Mouse (Mus musculus): ENCODE data around the gene Plcb1. TPM values are rescaled to one million over a fixed set of nuclear protein-coding genes. Genes with fewer than 3 reads are reported as not detected.
"Not testable (repeated sequence)": the region's sequence is repeated elsewhere in the genome, so short reads cannot be mapped to it uniquely, and the experiment has no call there.

Plcb1 gene
- polyA plus RNA-seq, 1 experiment from 2014 or later = 11.8 TPM

DNA sequence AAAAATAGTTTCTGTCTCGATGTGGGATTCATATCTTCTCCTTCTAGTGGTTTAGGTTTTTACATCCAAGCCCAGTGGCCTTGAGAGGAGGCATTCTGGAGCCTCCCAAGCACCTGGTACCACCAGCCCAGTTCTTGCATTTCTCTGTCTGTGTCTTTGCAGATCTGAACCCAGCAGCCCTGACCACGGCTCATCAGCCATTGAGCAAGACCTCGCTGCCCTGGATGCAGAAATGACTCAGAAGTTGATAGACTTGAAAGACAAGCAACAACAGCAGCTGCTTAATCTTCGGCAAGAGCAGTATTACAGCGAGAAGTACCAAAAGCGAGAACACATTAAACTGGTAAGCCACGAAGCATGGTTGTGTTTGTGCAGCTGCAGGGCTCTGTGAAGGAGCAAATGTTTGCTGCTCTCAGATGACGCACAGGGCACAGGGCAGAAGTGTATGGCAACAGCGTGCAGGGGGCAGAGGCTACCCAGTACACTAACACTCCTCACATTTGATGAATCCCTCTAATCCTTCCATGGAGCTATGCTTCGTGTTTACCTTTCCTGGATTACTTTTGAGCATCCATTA is 584.5 kb downstream of the Plcb1 start:
- Histone ChIP-seq H3K4me1 (replicated peaks; ENCODE audit: control insufficient read depth, insufficient read depth, low read length) (no peaks in the 10 kb centered on the region), H3K27ac (ENCODE audit: low read length) (no peak overlapping the region), H3K27me3 (ENCODE audit: control insufficient read depth, insufficient read depth, low read depth, low read length) (no peaks in the 10 kb centered on the region), H3K4me3 (ENCODE audit: low read length) (no peak overlapping the region), H3K9ac (ENCODE audit: low read length) (no peak overlapping the region), H3K4me2 (ENCODE audit: low read depth, low read length) (no peak overlapping the region), H3K36me3 (ENCODE audit: control insufficient read depth, insufficient read depth, low read length) (no peaks in the 10 kb centered on the region), H3K9me3 (ENCODE audit: control insufficient read depth, low read length) (no peaks in the 10 kb centered on the region)
- ATAC-seq (ENCODE audit: low read depth) = no peak
- 40% methylated on average over 10 of the region's 10 CpGs for WGBS

DNA sequence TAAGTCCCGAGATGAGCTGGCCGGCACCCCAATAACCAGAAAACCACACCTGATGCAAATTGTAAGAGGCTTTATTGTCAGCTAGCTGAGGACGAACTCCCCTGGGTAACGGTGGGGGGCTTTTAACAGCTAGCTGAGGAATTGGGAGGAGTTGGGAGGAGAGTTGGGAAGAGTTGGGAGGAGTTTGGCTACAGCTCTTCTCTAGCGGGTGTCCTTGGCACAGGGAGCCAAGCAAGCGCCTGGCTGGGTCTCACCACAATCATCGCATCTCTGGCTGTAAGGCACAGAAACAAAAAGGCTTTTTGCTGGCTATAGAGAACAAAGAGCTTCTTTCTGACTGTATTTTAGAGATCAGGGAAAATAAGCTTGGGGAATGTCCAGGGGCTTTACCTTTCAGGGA is 594.9 kb downstream of the Plcb1 start:
- not testable (repeated sequence) for H3K9me3 ChIP-seq (ENCODE audit: control insufficient read depth, low read length); H3K9ac ChIP-seq (ENCODE audit: low read length); ATAC-seq (ENCODE audit: low read depth); H3K36me3 ChIP-seq (ENCODE audit: control insufficient read depth, insufficient read depth, low read length); H3K27ac ChIP-seq (ENCODE audit: low read length); H3K4me3 ChIP-seq (ENCODE audit: low read length); H3K27me3 ChIP-seq (ENCODE audit: control insufficient read depth, insufficient read depth, low read depth, low read length); H3K4me2 ChIP-seq (ENCODE audit: low read depth, low read length); H3K4me1 ChIP-seq (replicated peaks; ENCODE audit: control insufficient read depth, insufficient read depth, low read length)
- 35% methylated on average over 7 of the region's 7 CpGs for WGBS

GRCm38 (mm10) chr2:135381396-135381795 is 595.5 kb downstream of the Plcb1 start:
- Histone ChIP-seq H3K4me3 (ENCODE audit: low read length) (no peak overlapping the region), H3K27ac (ENCODE audit: low read length) (no peak overlapping the region), H3K9ac (ENCODE audit: low read length) (no peak overlapping the region), H3K9me3 (ENCODE audit: control insufficient read depth, low read length) (no peaks in the 10 kb centered on the region), H3K36me3 (ENCODE audit: control insufficient read depth, insufficient read depth, low read length) (no peaks in the 10 kb centered on the region), H3K4me1 (replicated peaks; ENCODE audit: control insufficient read depth, insufficient read depth, low read length) (no peaks in the 10 kb centered on the region), H3K27me3 (ENCODE audit: control insufficient read depth, insufficient read depth, low read depth, low read length) (no peaks in the 10 kb centered on the region), H3K4me2 (ENCODE audit: low read depth, low read length) (no peak overlapping the region)
- 79% methylated on average over 1 of the region's 1 CpGs for WGBS
- no peak for ATAC-seq (ENCODE audit: low read depth)

- WGBS = 62% methylated on average over 9 of the region's 9 CpGs
- Histone ChIP-seq H3K9me3 (ENCODE audit: control insufficient read depth, low read length) (no peaks in the 10 kb centered on the region), H3K36me3 (ENCODE audit: control insufficient read depth, insufficient read depth, low read length) (no peaks in the 10 kb centered on the region), H3K9ac (ENCODE audit: low read length) (no peak overlapping the region), H3K27me3 (ENCODE audit: control insufficient read depth, insufficient read depth, low read depth, low read length) (no peaks in the 10 kb centered on the region), H3K27ac (ENCODE audit: low read length) (no peak overlapping the region), H3K4me3 (ENCODE audit: low read length) (no peak overlapping the region), H3K4me2 (ENCODE audit: low read depth, low read length) (no peak overlapping the region), H3K4me1 (replicated peaks; ENCODE audit: control insufficient read depth, insufficient read depth, low read length) (no peaks in the 10 kb centered on the region)
- ATAC-seq (ENCODE audit: low read depth) = no peak
Observed at GRCm38 (mm10) chr2:135387990-135388389, 602.1 kb downstream of the Plcb1 start.

DNA sequence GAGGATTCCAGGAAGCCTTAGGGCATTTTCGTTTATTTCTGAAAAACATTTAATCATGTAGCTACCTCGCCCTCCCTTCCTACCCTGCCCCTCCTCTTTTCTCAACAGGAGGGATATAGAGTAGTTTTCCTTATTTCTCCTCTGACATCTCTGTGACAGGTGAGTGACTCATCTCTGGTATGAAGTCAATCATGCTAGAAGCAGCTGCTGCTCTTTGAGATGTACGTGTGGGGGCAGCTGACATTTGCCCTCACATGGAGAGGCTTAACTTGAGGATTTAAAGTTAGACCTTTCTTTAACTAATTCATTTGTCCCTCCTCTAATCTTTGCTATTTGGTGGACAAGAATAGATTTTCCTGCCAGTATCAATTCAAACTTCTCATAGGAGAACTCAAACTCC is 608.8 kb downstream of the Plcb1 start:
- 68% methylated on average over 3 of the region's 3 CpGs for WGBS
- Histone ChIP-seq H3K4me1 (replicated peaks; ENCODE audit: control insufficient read depth, insufficient read depth, low read length) (0 out of 2 replicates have a peak, but pooled peaks cover 4% of the 10 kb centered on the region), H3K4me3 (ENCODE audit: low read length) (no peak overlapping the region), H3K36me3 (ENCODE audit: control insufficient read depth, insufficient read depth, low read length) (no peaks in the 10 kb centered on the region), H3K9ac (ENCODE audit: low read length) (no peak overlapping the region), H3K27ac (ENCODE audit: low read length) (no peak overlapping the region), H3K9me3 (ENCODE audit: control insufficient read depth, low read length) (no peaks in the 10 kb centered on the region), H3K4me2 (ENCODE audit: low read depth, low read length) (no peak overlapping the region), H3K27me3 (ENCODE audit: control insufficient read depth, insufficient read depth, low read depth, low read length) (no peaks in the 10 kb centered on the region)
- ATAC-seq (ENCODE audit: low read depth) = no peak

DNA sequence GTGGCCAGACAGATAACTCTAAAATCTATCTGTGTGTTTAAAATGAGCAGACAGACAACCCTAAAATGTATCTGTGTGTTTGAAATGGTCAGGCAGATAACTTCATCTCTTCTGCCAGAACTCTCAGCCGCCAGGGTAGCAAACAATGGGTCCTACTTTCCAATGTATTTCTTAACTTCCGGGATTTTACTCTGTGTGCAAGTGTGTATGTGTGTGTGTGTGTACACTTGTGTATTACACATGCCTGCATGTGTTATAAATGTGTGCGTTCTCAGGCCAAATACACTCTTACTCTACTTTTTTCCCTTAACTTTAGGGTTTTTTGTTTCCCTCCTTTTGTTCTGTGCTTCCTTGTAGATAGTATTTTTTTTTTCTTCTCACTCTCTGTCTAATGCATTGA is 610.5 kb downstream of the Plcb1 start:
- no peak overlapping the region for H3K4me2 ChIP-seq (ENCODE audit: low read depth, low read length)
- WGBS = 40% methylated on average over 3 of the region's 3 CpGs
- no peak for ATAC-seq (ENCODE audit: low read depth)
- no peak overlapping the region for H3K27ac ChIP-seq (ENCODE audit: low read length)
- no peaks in the 10 kb centered on the region for H3K9me3 ChIP-seq (ENCODE audit: control insufficient read depth, low read length)
- no peaks in the 10 kb centered on the region for H3K36me3 ChIP-seq (ENCODE audit: control insufficient read depth, insufficient read depth, low read length)
- H3K9ac ChIP-seq (ENCODE audit: low read length) = no peak overlapping the region
- no peak overlapping the region for H3K4me3 ChIP-seq (ENCODE audit: low read length)
- H3K27me3 ChIP-seq (ENCODE audit: control insufficient read depth, insufficient read depth, low read depth, low read length) = no peaks in the 10 kb centered on the region
- H3K4me1 ChIP-seq (replicated peaks; ENCODE audit: control insufficient read depth, insufficient read depth, low read length) = 0 out of 2 replicates have a peak, but pooled peaks cover 4% of the 10 kb centered on the region

- WGBS = 42% methylated on average over 2 of the region's 2 CpGs
- no peak overlapping the region for H3K4me2 ChIP-seq (ENCODE audit: low read depth, low read length)
- no peaks in the 10 kb centered on the region for H3K36me3 ChIP-seq (ENCODE audit: control insufficient read depth, insufficient read depth, low read length)
- H3K4me1 ChIP-seq (replicated peaks; ENCODE audit: control insufficient read depth, insufficient read depth, low read length) = 0 out of 2 replicates have a peak, but pooled peaks cover 4% of the 10 kb centered on the region
- H3K4me3 ChIP-seq (ENCODE audit: low read length) = no peak overlapping the region
- no peaks in the 10 kb centered on the region for H3K27me3 ChIP-seq (ENCODE audit: control insufficient read depth, insufficient read depth, low read depth, low read length)
- H3K9ac ChIP-seq (ENCODE audit: low read length) = no peak overlapping the region
- H3K27ac ChIP-seq (ENCODE audit: low read length) = peak overlapping the region; percentile 57
- ATAC-seq (ENCODE audit: low read depth) = peak; percentile 95
- H3K9me3 ChIP-seq (ENCODE audit: control insufficient read depth, low read length) = no peaks in the 10 kb centered on the region
Observed at GRCm38 (mm10) chr2:135397970-135398369, 612.1 kb downstream of the Plcb1 start.

DNA sequence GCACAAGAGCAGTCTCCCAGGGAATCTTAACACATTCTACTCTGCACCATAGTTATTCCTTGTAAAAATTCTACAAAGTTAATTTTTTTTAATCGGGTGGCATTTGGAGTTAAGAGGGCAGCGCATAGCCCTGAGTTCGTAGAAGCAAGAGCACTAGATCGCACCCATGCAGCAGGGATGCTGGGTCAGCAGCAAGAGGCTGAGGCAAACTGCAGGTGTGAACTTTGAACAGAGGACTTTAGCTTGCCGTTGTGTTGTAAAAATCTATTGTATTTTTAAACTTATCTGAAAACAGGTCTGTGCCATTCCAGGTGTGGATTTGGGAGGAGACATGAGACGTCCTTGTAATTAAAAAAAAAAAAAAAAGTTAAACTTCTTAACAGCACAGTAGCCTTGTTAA is 613.9 kb downstream of the Plcb1 start:
- no peak overlapping the region for H3K4me2 ChIP-seq (ENCODE audit: low read depth, low read length)
- 86% methylated on average over 6 of the region's 6 CpGs for WGBS
- no peaks in the 10 kb centered on the region for H3K9me3 ChIP-seq (ENCODE audit: control insufficient read depth, low read length)
- ATAC-seq (ENCODE audit: low read depth) = no peak
- H3K4me1 ChIP-seq (replicated peaks; ENCODE audit: control insufficient read depth, insufficient read depth, low read length) = 0 out of 2 replicates have a peak, but pooled peaks cover 4% of the 10 kb centered on the region
- no peak overlapping the region for H3K9ac ChIP-seq (ENCODE audit: low read length)
- H3K36me3 ChIP-seq (ENCODE audit: control insufficient read depth, insufficient read depth, low read length) = no peaks in the 10 kb centered on the region
- no peak overlapping the region for H3K4me3 ChIP-seq (ENCODE audit: low read length)
- no peak overlapping the region for H3K27ac ChIP-seq (ENCODE audit: low read length)
- no peaks in the 10 kb centered on the region for H3K27me3 ChIP-seq (ENCODE audit: control insufficient read depth, insufficient read depth, low read depth, low read length)

- Histone ChIP-seq H3K27me3 (ENCODE audit: control insufficient read depth, insufficient read depth, low read depth, low read length) (no peaks in the 10 kb centered on the region), H3K4me1 (replicated peaks; ENCODE audit: control insufficient read depth, insufficient read depth, low read length) (0 out of 2 replicates have a peak, but pooled peaks cover 4% of the 10 kb centered on the region), H3K9ac (ENCODE audit: low read length) (no peak overlapping the region), H3K27ac (ENCODE audit: low read length) (no peak overlapping the region), H3K4me3 (ENCODE audit: low read length) (no peak overlapping the region), H3K9me3 (ENCODE audit: control insufficient read depth, low read length) (no peaks in the 10 kb centered on the region), H3K4me2 (ENCODE audit: low read depth, low read length) (no peak overlapping the region), H3K36me3 (ENCODE audit: control insufficient read depth, insufficient read depth, low read length) (no peaks in the 10 kb centered on the region)
- WGBS = 62% methylated on average over 1 of the region's 1 CpGs
- no peak for ATAC-seq (ENCODE audit: low read depth)
Observed at GRCm38 (mm10) chr2:135402916-135403315, 617.0 kb downstream of the Plcb1 start.

DNA sequence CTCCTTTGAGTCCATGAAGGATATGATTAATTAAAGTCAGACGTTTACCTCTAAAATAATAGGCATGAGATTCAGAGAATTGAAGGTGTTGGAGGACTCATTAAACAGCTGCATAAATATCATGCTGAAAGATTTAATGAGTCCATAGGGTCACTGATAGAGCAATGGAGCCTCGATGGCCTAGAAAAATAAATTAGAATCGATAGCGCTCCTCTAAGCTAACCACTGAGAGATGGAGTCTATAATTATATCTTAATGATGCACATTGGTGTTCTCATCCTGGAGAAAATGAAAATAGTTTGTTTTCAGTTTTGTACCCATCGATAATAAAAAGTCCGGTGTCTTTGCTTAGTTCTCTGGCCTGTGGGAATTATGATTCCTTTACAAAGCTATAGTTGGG is 617.5 kb downstream of the Plcb1 start:
- Histone ChIP-seq H3K4me3 (ENCODE audit: low read length) (no peak overlapping the region), H3K27me3 (ENCODE audit: control insufficient read depth, insufficient read depth, low read depth, low read length) (no peaks in the 10 kb centered on the region), H3K36me3 (ENCODE audit: control insufficient read depth, insufficient read depth, low read length) (no peaks in the 10 kb centered on the region), H3K27ac (ENCODE audit: low read length) (no peak overlapping the region), H3K9ac (ENCODE audit: low read length) (no peak overlapping the region), H3K9me3 (ENCODE audit: control insufficient read depth, low read length) (no peaks in the 10 kb centered on the region), H3K4me2 (ENCODE audit: low read depth, low read length) (no peak overlapping the region), H3K4me1 (replicated peaks; ENCODE audit: control insufficient read depth, insufficient read depth, low read length) (0 out of 2 replicates have a peak, but pooled peaks cover under 1% of the 10 kb centered on the region)
- 81% methylated on average over 6 of the region's 6 CpGs for WGBS
- ATAC-seq (ENCODE audit: low read depth) = no peak
